Mouse (Mus musculus) frontal cortex, postnatal 10 days (tissue): ENCODE measurements around the gene Cacna2d2.

Source experiments
- DNase-seq, 2 experiments: peaks; one replicate each; pipeline ENCODE4 v3.0.0; 2022; ENCODE audit warnings: low spot score in 2 of 2, mixed read lengths in 1 of 2

The Cacna2d2 gene

GRCm38 (mm10) chr9:107578587-107578986 lies 179.2 kb downstream of the Cacna2d2 start, which contains the start of gene Naa80:
Gene Naa80 (plus strand): TSS chr9:107578887.
- no peak for DNase-seq
